Mouse (Mus musculus) midbrain, postnatal 0 days (tissue): ENCODE measurements around the gene Ccdc65. TPM values are rescaled to one million over a fixed set of nuclear protein-coding genes. Genes with fewer than 3 reads are reported as not detected.

Experiments used
- ATAC-seq: fragments of 200-750 bp; cut with Nextera tagmentation; 2 replicates; pipeline ENCODE4 v1.8.0; 2017; ENCODE audit warnings: moderate number of reproducible peaks, mild to moderate bottlenecking, moderate TSS enrichment, moderate library complexity; ENCODE audit not compliant: low FRiP score
- DNase-seq: peaks from one replicate; pipeline ENCODE4 v3.0.0-alpha.2; 2015; ENCODE audit warnings: low spot score
- H3K27ac ChIP-seq: fragments of 300-500 bp; sonication (generic); 2 replicates; pipeline ENCODE4 v1.5.1; 2014; ENCODE audit warnings: low read depth, mild to moderate bottlenecking, low read length, mixed read lengths
- H3K27me3 ChIP-seq: fragments of 300-500 bp; sonication (generic); 2 replicates; pipeline ENCODE4 v1.6.1; 2014; ENCODE audit warnings: low read length, control low read depth, mixed read lengths; ENCODE audit not compliant: insufficient read depth
- H3K36me3 ChIP-seq: fragments of 300-500 bp; sonication (generic); 2 replicates; pipeline ENCODE4 v1.6.1; 2014; ENCODE audit warnings: low read length, control low read depth, mixed read lengths; ENCODE audit not compliant: insufficient read depth
- H3K4me1 ChIP-seq: fragments of 300-500 bp; sonication (generic); 2 replicates; pipeline ENCODE4 v1.6.1; 2014; ENCODE audit warnings: mild to moderate bottlenecking, control low read depth, antibody characterized with exemption, low read length, mixed read lengths; ENCODE audit not compliant: insufficient read depth
- H3K4me2 ChIP-seq: fragments of 300-500 bp; sonication (generic); 2 replicates; pipeline ENCODE4 v1.6.1; 2014; ENCODE audit warnings: low read depth, mild to moderate bottlenecking, low read length, mixed read lengths; ENCODE audit not compliant: poor library complexity, severe bottlenecking
- H3K4me3 ChIP-seq: fragments of 300-500 bp; sonication (generic); 2 replicates; pipeline ENCODE4 v1.5.1; 2014; ENCODE audit warnings: low read depth, mild to moderate bottlenecking, low read length, moderate library complexity
- H3K9ac ChIP-seq: fragments of 300-500 bp; sonication (generic); replicated peaks from 2 replicates; pipeline ENCODE4 v1.6.1; 2014; ENCODE audit warnings: mild to moderate bottlenecking, low read length, moderate library complexity, mixed read lengths; ENCODE audit not compliant: poor library complexity, severe bottlenecking
- H3K9me3 ChIP-seq: fragments of 300-500 bp; sonication (generic); 2 replicates; pipeline ENCODE4 v1.6.1; 2016; ENCODE audit warnings: low read length, control low read depth
- CTCF ChIP-seq: IDR thresholded peaks from 2 replicates; pipeline ENCODE4 v1.5.1; 2016; ENCODE audit warnings: antibody characterized with exemption, mild to moderate bottlenecking
- WGBS: fragments of 180-500 bp; shearing (Covaris S2); extraction: QIAGEN DNeasy Blood & Tissue Kit; methylation state at CpG from one replicate; pipeline ENCODE4 v1.1.7; 2014; 5-methylcytosine and 5-hydroxymethylcytosine counted together
- polyA plus RNA-seq: library from polyadenylated mRNA; unstranded; fragments of >200 nt; fragmentation: Nextera tagmentation; extraction: Ambion mirVana; gene quantifications from 2 replicates; pipeline ENCODE4 v1.2.1, GENCODE M21; 2015
- total RNA-seq: library from RNA; depleted of rRNA; stranded (reverse); fragments of >200 nt; gene quantifications from 2 replicates; pipeline ENCODE4 v1.2.3, GENCODE M21; 2014; rRNA removed

The Ccdc65 gene
- total and polyA plus RNA-seq, 2 experiments from 2014 or later = 9.1 to 11.4 TPM

- no peak for TF ChIP-seq CTCF
- Histone ChIP-seq H3K4me2 (no peak overlapping the region), H3K4me3 (no peak overlapping the region), H3K4me1 (peaks cover 5% of the 10 kb centered on the region; the same call in 1 of the 2 replicates), H3K9ac (no peak overlapping the region), H3K36me3 (no peaks in the 10 kb centered on the region), H3K9me3 (no peaks in the 10 kb centered on the region), H3K27ac (no peak overlapping the region), H3K27me3 (peaks cover 7% of the 10 kb centered on the region; the same call in 1 of the 2 replicates)
- ATAC-seq (no peak), DNase-seq (no peak)
- 69% methylated on average over 4 of the region's 4 CpGs for WGBS
Observed at GRCm38 (mm10) chr15:98765929-98766328, 57.9 kb downstream of the Ccdc65 start.

- no peak for TF ChIP-seq CTCF
- 20% methylated on average over 5 of the region's 5 CpGs for WGBS
- Histone ChIP-seq H3K4me1 (0 out of 2 replicates have a peak, but pooled peaks cover 2% of the 10 kb centered on the region), H3K36me3 (no peaks in the 10 kb centered on the region), H3K9ac (no peak overlapping the region), H3K4me3 (no peak overlapping the region), H3K27ac (no peak overlapping the region), H3K4me2 (no peak overlapping the region), H3K27me3 (peaks cover 16% of the 10 kb centered on the region; the same call in 1 of the 2 replicates), H3K9me3 (no peaks in the 10 kb centered on the region)
- no peak for ATAC-seq
- no peak for DNase-seq
Observed at GRCm38 (mm10) chr15:98768259-98768658, 60.3 kb downstream of the Ccdc65 start.

- DNase-seq (no peak), ATAC-seq (no peak)
- peak overlapping the region; percentile 26; the same call in 1 of the 2 replicates for H3K4me3 ChIP-seq
- H3K9ac ChIP-seq = no peak overlapping the region
- peaks cover 47% of the 10 kb centered on the region for H3K27me3 ChIP-seq
- H3K4me2 ChIP-seq = peak overlapping the region; percentile 49
- H3K36me3 ChIP-seq = no peaks in the 10 kb centered on the region
- TF ChIP-seq CTCF = no peak
- WGBS = 9% methylated on average over 12 of the region's 12 CpGs
- no peak overlapping the region for H3K27ac ChIP-seq
- 0 out of 2 replicates have a peak, but pooled peaks cover 2% of the 10 kb centered on the region for H3K4me1 ChIP-seq
- H3K9me3 ChIP-seq = no peaks in the 10 kb centered on the region
Observed at GRCm38 (mm10) chr15:98771813-98772425, 63.9 kb downstream of the Ccdc65 start.

- peak overlapping the region; percentile 26 for H3K4me3 ChIP-seq
- H3K9me3 ChIP-seq = no peaks in the 10 kb centered on the region
- H3K36me3 ChIP-seq = no peaks in the 10 kb centered on the region
- H3K9ac ChIP-seq = 0 out of 2 replicates have a peak overlapping the region, but pooled peaks have one; percentile 29
- H3K4me2 ChIP-seq = peak overlapping the region; percentile 49
- H3K4me1 ChIP-seq = peaks cover 3% of the 10 kb centered on the region; the same call in 1 of the 2 replicates
- no peak for TF ChIP-seq CTCF
- WGBS = 3% methylated on average over 36 of the region's 36 CpGs
- ATAC-seq (no peak), DNase-seq (no peak)
- H3K27ac ChIP-seq = no peak overlapping the region
- H3K27me3 ChIP-seq = peaks cover 55% of the 10 kb centered on the region
Observed at GRCm38 (mm10) chr15:98772511-98773211, 64.7 kb downstream of the Ccdc65 start.

Other genes starting within 250 kb of the Ccdc65 start
- gene OR5BS1P, start 238.3 kb upstream of the Ccdc65 start, total RNA-seq = not detected in 2 replicates
- not detected in 2 replicates for gene OR5BS1P, start 238.3 kb upstream of the Ccdc65 start, polyA plus RNA-seq
- not detected in 2 replicates for gene Lalba, start 225.5 kb upstream of the Ccdc65 start, total RNA-seq
- not detected in 2 replicates for gene Lalba, start 225.5 kb upstream of the Ccdc65 start, polyA plus RNA-seq
- gene Olfr279, start 215.8 kb upstream of the Ccdc65 start, total RNA-seq = not detected in 2 replicates
- not detected in 2 replicates for gene Olfr279, start 215.8 kb upstream of the Ccdc65 start, polyA plus RNA-seq
- 57.4 and 66.2 TPM in 2 replicates for gene Kansl2, start 173.9 kb upstream of the Ccdc65 start, total RNA-seq
- gene Kansl2, start 173.9 kb upstream of the Ccdc65 start, polyA plus RNA-seq = 101 and 102 TPM in 2 replicates
- gene Ccnt1, start 137.3 kb upstream of the Ccdc65 start, total RNA-seq = 36.1 and 54.6 TPM in 2 replicates
- 47.4 and 49.7 TPM in 2 replicates for gene Ccnt1, start 137.3 kb upstream of the Ccdc65 start, polyA plus RNA-seq
- 0.82 TPM in 1 of 2 replicates, not detected in the other for gene 4930415O20Rik, start 137.2 kb upstream of the Ccdc65 start, total RNA-seq
- gene 4930415O20Rik, start 137.2 kb upstream of the Ccdc65 start, polyA plus RNA-seq = 0.31 TPM in 1 of 2 replicates, not detected in the other
- gene Adcy6, start 98.1 kb upstream of the Ccdc65 start, total RNA-seq = 38.0 and 40.3 TPM in 2 replicates
- gene Adcy6, start 98.1 kb upstream of the Ccdc65 start, polyA plus RNA-seq = 5.5 and 7.2 TPM in 2 replicates
- gene Cacnb3, start 77.4 kb upstream of the Ccdc65 start, total RNA-seq = 211 and 239 TPM in 2 replicates
- 150 and 155 TPM in 2 replicates for gene Cacnb3, start 77.4 kb upstream of the Ccdc65 start, polyA plus RNA-seq
- 46.7 and 50.5 TPM in 2 replicates for gene Ddx23, start 45.3 kb upstream of the Ccdc65 start, total RNA-seq
- gene Ddx23, start 45.3 kb upstream of the Ccdc65 start, polyA plus RNA-seq = 14.0 and 20.5 TPM in 2 replicates
- gene Rnd1, start 30.7 kb upstream of the Ccdc65 start, total RNA-seq = 34.5 and 42.9 TPM in 2 replicates
- gene Rnd1, start 30.7 kb upstream of the Ccdc65 start, polyA plus RNA-seq = 20.7 and 24.9 TPM in 2 replicates
- 1.0 and 2.8 TPM in 2 replicates for gene Fkbp11, start 20.0 kb downstream of the Ccdc65 start, total RNA-seq
- gene Fkbp11, start 20.0 kb downstream of the Ccdc65 start, polyA plus RNA-seq = 4.4 and 5.4 TPM in 2 replicates
- 122 and 144 TPM in 2 replicates for gene Arf3, start 55.0 kb downstream of the Ccdc65 start, total RNA-seq
- gene Arf3, start 55.0 kb downstream of the Ccdc65 start, polyA plus RNA-seq = 89.2 and 93.8 TPM in 2 replicates
- gene Wnt10b, start 69.9 kb downstream of the Ccdc65 start, total RNA-seq = 0.38 and 1.5 TPM in 2 replicates
- gene Wnt10b, start 69.9 kb downstream of the Ccdc65 start, polyA plus RNA-seq = not detected in 2 replicates
- 0.33 TPM in 2 replicates for gene Wnt1, start 81.7 kb downstream of the Ccdc65 start, total RNA-seq
- 0.81 and 1.1 TPM in 2 replicates for gene Wnt1, start 81.7 kb downstream of the Ccdc65 start, polyA plus RNA-seq
- 5.5 and 7.3 TPM in 2 replicates for gene Ddn, start 101.3 kb downstream of the Ccdc65 start, total RNA-seq
- 0.51 and 0.64 TPM in 2 replicates for gene Ddn, start 101.3 kb downstream of the Ccdc65 start, polyA plus RNA-seq
- gene Prkag1, start 123.3 kb downstream of the Ccdc65 start, total RNA-seq = 45.1 and 50.6 TPM in 2 replicates
- 50.6 and 57.4 TPM in 2 replicates for gene Prkag1, start 123.3 kb downstream of the Ccdc65 start, polyA plus RNA-seq
- 32.2 and 32.5 TPM in 2 replicates for gene Kmt2d, start 163.0 kb downstream of the Ccdc65 start, total RNA-seq
- gene Kmt2d, start 163.0 kb downstream of the Ccdc65 start, polyA plus RNA-seq = 5.6 and 7.7 TPM in 2 replicates
- 9.4 and 10.1 TPM in 2 replicates for gene Rhebl1, start 186.3 kb downstream of the Ccdc65 start, total RNA-seq
- 30.7 and 31.1 TPM in 2 replicates for gene Rhebl1, start 186.3 kb downstream of the Ccdc65 start, polyA plus RNA-seq
- gene Dhh, start 190.3 kb downstream of the Ccdc65 start, total RNA-seq = 0.38 and 0.71 TPM in 2 replicates
- gene Dhh, start 190.3 kb downstream of the Ccdc65 start, polyA plus RNA-seq = 0.18 and 0.22 TPM in 2 replicates
- 46.0 and 56.9 TPM in 2 replicates for gene Lmbr1l, start 210.0 kb downstream of the Ccdc65 start, total RNA-seq
- 19.6 and 21.7 TPM in 2 replicates for gene Lmbr1l, start 210.0 kb downstream of the Ccdc65 start, polyA plus RNA-seq
- 2,522 and 3,264 TPM in 2 replicates for gene Tuba1b, start 226.4 kb downstream of the Ccdc65 start, total RNA-seq
- gene Tuba1b, start 226.4 kb downstream of the Ccdc65 start, polyA plus RNA-seq = 1,582 and 1,796 TPM in 2 replicates
- 1,797 and 2,945 TPM in 2 replicates for gene Gm49450, start 245.3 kb downstream of the Ccdc65 start, total RNA-seq
- not detected in 2 replicates for gene Gm49450, start 245.3 kb downstream of the Ccdc65 start, polyA plus RNA-seq
- 17,447 and 20,461 TPM in 2 replicates for gene Tuba1a, start 245.5 kb downstream of the Ccdc65 start, total RNA-seq
- 15,641 and 16,823 TPM in 2 replicates for gene Tuba1a, start 245.5 kb downstream of the Ccdc65 start, polyA plus RNA-seq